Mouse (Mus musculus) spleen, adult 12 weeks (tissue): ENCODE data around the gene Lefty2.

Experiments used
- DNase-seq: peaks from one replicate; pipeline ENCODE4 v3.0.0; 2022; ENCODE audit warnings: low spot score

Gene Lefty2

GRCm38 (mm10) chr1:180892808-180893207, at the start of gene Lefty2:
Gene Lefty2 (plus strand): TSS chr1:180893108.
- DNase-seq, result no peak

- peak; percentile 57 for DNase-seq
Measured at GRCm38 (mm10) chr1:180848114-180848510, 44.8 kb upstream of the Lefty2 start.

- peak; percentile 58 for DNase-seq
Measured at GRCm38 (mm10) chr1:180848511-180849241, 44.2 kb upstream of the Lefty2 start.

GRCm38 (mm10) chr1:180849701-180850301, 43.1 kb upstream of the Lefty2 start:
- DNase-seq, result no peak

GRCm38 (mm10) chr1:180850316-180851270, 42.3 kb upstream of the Lefty2 start, which contains the start of gene Sde2:
Gene Sde2 (plus strand): TSS chr1:180851127.
- peak; percentile 100 for DNase-seq

- DNase-seq, result no peak
Measured at GRCm38 (mm10) chr1:180858763-180859162, 34.1 kb upstream of the Lefty2 start.

GRCm38 (mm10) chr1:180860030-180860429, 32.9 kb upstream of the Lefty2 start:
- no peak for DNase-seq

- no peak for DNase-seq
Measured at GRCm38 (mm10) chr1:180863606-180864005, 29.3 kb upstream of the Lefty2 start.

- DNase-seq, result no peak
Measured at GRCm38 (mm10) chr1:180866001-180866400, 26.9 kb upstream of the Lefty2 start.

GRCm38 (mm10) chr1:180870122-180870650, 22.7 kb upstream of the Lefty2 start:
- DNase-seq, result no peak

- peak; percentile 66 for DNase-seq
Measured at GRCm38 (mm10) chr1:180873861-180874484, 18.9 kb upstream of the Lefty2 start.

GRCm38 (mm10) chr1:180874615-180875014, 18.3 kb upstream of the Lefty2 start:
- DNase-seq, result no peak

- DNase-seq, result no peak
Measured at GRCm38 (mm10) chr1:180875126-180875525, 17.8 kb upstream of the Lefty2 start.

- DNase-seq, result no peak
Measured at GRCm38 (mm10) chr1:180877466-180877865, 15.4 kb upstream of the Lefty2 start.

GRCm38 (mm10) chr1:180881768-180882167, 11.1 kb upstream of the Lefty2 start:
- DNase-seq, result no peak

- no peak for DNase-seq
Measured at GRCm38 (mm10) chr1:180883731-180884130, 9.2 kb upstream of the Lefty2 start.

GRCm38 (mm10) chr1:180884484-180884883, 8.4 kb upstream of the Lefty2 start:
- DNase-seq, result no peak

- DNase-seq, result no peak
Measured at GRCm38 (mm10) chr1:180888556-180889042, 4.3 kb upstream of the Lefty2 start.

GRCm38 (mm10) chr1:180889172-180889571, 3.7 kb upstream of the Lefty2 start:
- DNase-seq, result no peak

GRCm38 (mm10) chr1:180889841-180890240, 3.1 kb upstream of the Lefty2 start:
- DNase-seq, result no peak
